Mouse (Mus musculus): ENCODE results near the gene Katna1. TPM values are rescaled to one million over a fixed set of nuclear protein-coding genes. Genes with fewer than 3 reads are reported as not detected.

The Katna1 gene
- total and polyA plus RNA-seq, 3 experiments, result 43.3 to 222 (median 46.0) TPM

DNA sequence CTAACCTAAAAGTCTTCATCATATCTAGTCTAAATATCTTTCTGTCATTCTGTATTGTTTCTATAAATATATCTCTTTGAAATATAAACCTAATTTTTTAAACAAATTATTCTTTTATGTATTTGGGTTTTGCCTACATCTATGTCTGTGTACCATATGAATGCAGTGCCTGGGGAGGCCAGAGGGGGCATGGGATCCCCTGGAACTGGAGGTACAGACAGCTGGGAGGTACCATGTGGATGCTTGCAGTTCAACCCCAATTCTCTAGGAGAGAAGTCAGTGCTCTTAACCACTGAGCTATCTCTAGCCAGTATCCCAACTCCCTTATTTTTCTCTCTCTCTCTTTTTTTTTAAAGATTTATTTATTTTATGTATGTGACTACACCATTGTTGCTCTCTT is 30.5 kb upstream of the Katna1 start:
- Histone ChIP-seq H3K79me2 (ENCODE audit: control insufficient read depth, insufficient read depth, low read length, poor library complexity) (peaks cover 9% of the 10 kb centered on the region; the same call in 1 of the 2 replicates), H3K9ac (ENCODE audit: control insufficient read depth, low read depth, low read length, poor library complexity, severe bottlenecking) (no peak overlapping the region), H3K9me3 (replicated peaks; ENCODE audit: insufficient read depth, low read length) (no peaks in the 10 kb centered on the region), H3K4me1 (ENCODE audit: control insufficient read depth in 1 of 2, insufficient read depth in 2 of 2, low read length in 2 of 2) (peaks cover 5 to 9% of the 10 kb centered on the region in 2 experiments), H3K27me3 (ENCODE audit: control insufficient read depth in 1 of 2, insufficient read depth in 2 of 2, low read length in 2 of 2) (no peaks in the 10 kb centered on the region), H3K27ac (ENCODE audit: control insufficient read depth, low read depth, low read length) (no peak overlapping the region), H3K4me3 (ENCODE audit: control insufficient read depth in 1 of 2, insufficient read depth in 1 of 2, low read depth in 2 of 2, low read length in 2 of 2) (no peak overlapping the region), H3K36me3 (ENCODE audit: control insufficient read depth in 1 of 2, insufficient read depth in 2 of 2, low read length in 2 of 2) (peaks cover 15 to 33% of the 10 kb centered on the region in 2 experiments)
- DNase-seq (ENCODE audit: low read depth, low spot score), result peak; percentile 51
- no peak for TF ChIP-seq ZKSCAN1 (IDR thresholded peaks at IDR 0.05; ENCODE audit: low read depth, low read length)
- TF ChIP-seq CTCF (IDR thresholded peaks at IDR 0.05 in 2 of 3, conservative IDR thresholded peaks at IDR 0.05 in 1 of 3; ENCODE audit: control insufficient read depth in 1 of 3, insufficient read depth in 1 of 3, low read depth in 2 of 3, low read length in 3 of 3, poor library complexity in 1 of 3, severe bottlenecking in 1 of 3), result peak in 1 of 3 experiments; percentile 23; a peak in 1 of 6 replicates
- no peak for TF ChIP-seq SMC3 (IDR thresholded peaks at IDR 0.05; ENCODE audit: low read depth, low read length)
- no peak for TF ChIP-seq HCFC1 (IDR thresholded peaks at IDR 0.05; ENCODE audit: low read depth, low read length)
- no peak for TF ChIP-seq RAD21 (IDR thresholded peaks at IDR 0.05; ENCODE audit: low read depth, low read length)
- TF ChIP-seq BHLHE40 (IDR thresholded peaks at IDR 0.05; ENCODE audit: borderline replicate concordance, low read depth, low read length), result no peak

DNA sequence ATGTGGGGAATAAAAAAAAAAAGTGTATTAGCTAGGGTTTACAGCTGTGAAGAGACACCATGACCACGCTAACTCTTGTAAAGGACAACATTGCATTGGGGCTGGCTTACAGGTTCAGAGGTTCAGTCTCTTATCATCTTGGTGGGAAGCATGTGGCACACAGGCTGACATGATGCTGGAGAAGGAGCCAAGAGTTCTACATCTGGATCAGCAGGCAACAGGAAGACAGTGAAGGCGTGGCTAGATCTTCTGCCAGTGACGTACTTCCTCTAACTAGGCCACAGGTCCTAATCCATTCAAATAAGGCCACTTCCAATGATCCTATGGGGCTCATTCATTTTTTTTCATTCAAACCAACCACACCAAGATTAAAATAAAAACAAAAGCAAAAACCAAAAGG is 25.7 kb upstream of the Katna1 start:
- DNase-seq (ENCODE audit: low read depth, low spot score), result peak; percentile 79
- Histone ChIP-seq H3K79me2 (ENCODE audit: control insufficient read depth, insufficient read depth, low read length, poor library complexity) (peaks cover 2% of the 10 kb centered on the region; the same call in 1 of the 2 replicates), H3K4me3 (ENCODE audit: control insufficient read depth in 1 of 2, insufficient read depth in 1 of 2, low read depth in 2 of 2, low read length in 2 of 2) (no peak overlapping the region), H3K27me3 (ENCODE audit: control insufficient read depth in 1 of 2, insufficient read depth in 2 of 2, low read length in 2 of 2) (no peaks in the 10 kb centered on the region), H3K4me1 (ENCODE audit: control insufficient read depth in 1 of 2, insufficient read depth in 2 of 2, low read length in 2 of 2) (peaks cover 5 to 9% of the 10 kb centered on the region in 2 experiments), H3K36me3 (ENCODE audit: control insufficient read depth in 1 of 2, insufficient read depth in 2 of 2, low read length in 2 of 2) (peaks cover 12 to 35% of the 10 kb centered on the region in 2 experiments), H3K9me3 (replicated peaks; ENCODE audit: insufficient read depth, low read length) (no peaks in the 10 kb centered on the region), H3K9ac (ENCODE audit: control insufficient read depth, low read depth, low read length, poor library complexity, severe bottlenecking) (no peak overlapping the region), H3K27ac (ENCODE audit: control insufficient read depth, low read depth, low read length) (no peak overlapping the region; the same call in 1 of the 2 replicates)
- TF ChIP-seq SMC3 (IDR thresholded peaks at IDR 0.05; ENCODE audit: low read depth, low read length) (no peak), USF2 (IDR thresholded peaks at IDR 0.05; ENCODE audit: borderline replicate concordance in 1 of 2, insufficient read depth in 1 of 2, low read depth in 1 of 2, low read length in 2 of 2) (no peak), ZC3H11A (IDR thresholded peaks at IDR 0.05; ENCODE audit: low read depth, low read length) (no peak), ELF1 (IDR thresholded peaks at IDR 0.05; ENCODE audit: low read depth, low read length) (no peak), GATA1 (IDR thresholded peaks at IDR 0.05; ENCODE audit: low read depth, low read length) (no peak; the same call in 1 of the 2 replicates), POLR2A (IDR thresholded peaks at IDR 0.05; ENCODE audit: control insufficient read depth in 1 of 2, insufficient read depth in 1 of 2, low read depth in 1 of 2, low read length in 2 of 2, poor library complexity in 1 of 2) (no peak), ETS1 (IDR thresholded peaks at IDR 0.05; ENCODE audit: low read depth, low read length) (peak; percentile 77), ZNF384 (IDR thresholded peaks at IDR 0.05; ENCODE audit: low read depth, low read length) (0 out of 2 replicates have a peak, but pooled peaks have one; percentile 11), MAFK (IDR thresholded peaks at IDR 0.05; ENCODE audit: borderline replicate concordance, low read depth, low read length) (no peak), MXI1 (IDR thresholded peaks at IDR 0.05; ENCODE audit: low read depth, low read length) (peak; percentile 83), EP300 (IDR thresholded peaks at IDR 0.05; ENCODE audit: low read depth in 1 of 2, low read length in 2 of 2) (peak in 1 of 2 experiments; percentile 37; a peak in 1 of 4 replicates), UBTF (IDR thresholded peaks at IDR 0.05; ENCODE audit: borderline replicate concordance, insufficient read depth, low read depth, low read length) (no peak), MAX (IDR thresholded peaks at IDR 0.05; ENCODE audit: low read length) (peak; percentile 77), BHLHE40 (IDR thresholded peaks at IDR 0.05; ENCODE audit: borderline replicate concordance, low read depth, low read length) (no peak), E2F4 (IDR thresholded peaks at IDR 0.05; ENCODE audit: borderline replicate concordance, low read depth, low read length) (no peak), KAT2A (conservative IDR thresholded peaks at IDR 0.05; ENCODE audit: low read depth, low read length) (no peak), TBP (IDR thresholded peaks at IDR 0.05; ENCODE audit: low read depth, low read length) (no peak), MYC (IDR thresholded peaks at IDR 0.05; ENCODE audit: low read depth, low read length) (peak; percentile 73)

All from MEL (cell line).